Mouse (Mus musculus) embryonic facial prominence, embryonic 13.5 days (tissue): ENCODE measurements around the gene Foxp4. TPM values are rescaled to one million over a fixed set of nuclear protein-coding genes. Genes with fewer than 3 reads are reported as not detected.
A peak's percentile ranks its signal among the peaks of the same experiment; 100 is the strongest.

Experiments used
- ATAC-seq: fragments of 200-750 bp; cut with Nextera tagmentation; 2 replicates; pipeline ENCODE4 v1.8.0; 2017; ENCODE audit warnings: low read depth; ENCODE audit not compliant: insufficient number of reproducible peaks, insufficient read depth, low FRiP score, low TSS enrichment
- H3K27ac ChIP-seq: fragments of 300-500 bp; sonication (generic); 2 replicates; pipeline ENCODE4 v1.5.1; 2015; ENCODE audit warnings: moderate library complexity, mild to moderate bottlenecking, inconsistent platforms
- H3K27me3 ChIP-seq: fragments of 300-500 bp; sonication (generic); 2 replicates; pipeline ENCODE4 v1.6.1; 2015; ENCODE audit warnings: mild to moderate bottlenecking, inconsistent platforms
- H3K36me3 ChIP-seq: fragments of 300-500 bp; sonication (generic); 2 replicates; pipeline ENCODE4 v1.6.1; 2015; ENCODE audit warnings: mild to moderate bottlenecking, inconsistent platforms
- H3K4me1 ChIP-seq: fragments of 300-500 bp; sonication (generic); 2 replicates; pipeline ENCODE4 v1.6.1; 2015; ENCODE audit warnings: inconsistent platforms
- H3K4me2 ChIP-seq: fragments of 300-500 bp; sonication (generic); 2 replicates; pipeline ENCODE4 v1.6.1; 2015; ENCODE audit warnings: moderate library complexity, mild to moderate bottlenecking, inconsistent platforms
- H3K4me3 ChIP-seq: fragments of 300-500 bp; sonication (generic); 2 replicates; pipeline ENCODE4 v1.5.1; 2015; ENCODE audit warnings: mild to moderate bottlenecking, inconsistent platforms
- H3K9ac ChIP-seq: fragments of 300-500 bp; sonication (generic); 2 replicates; pipeline ENCODE4 v1.6.1; 2015; ENCODE audit warnings: mild to moderate bottlenecking, inconsistent platforms
- H3K9me3 ChIP-seq: fragments of 300-500 bp; sonication (generic); 2 replicates; pipeline ENCODE4 v1.6.1; 2016; ENCODE audit warnings: inconsistent platforms
- WGBS: fragments of 180-500 bp; shearing (Covaris S2); methylation state at CpG from one replicate; pipeline ENCODE4 v1.1.7; 2015; ENCODE audit warnings: mixed read lengths; 5-methylcytosine and 5-hydroxymethylcytosine counted together
- polyA plus RNA-seq: library from polyadenylated mRNA; unstranded; fragments of >200 nt; fragmentation: Nextera tagmentation; extraction: Ambion mirVana; gene quantifications from 2 replicates; pipeline ENCODE4 v1.2.1, GENCODE M21; 2015

Foxp4 gene
- polyA plus RNA-seq, 1 experiment from 2014 or later = 19.8 TPM

GRCm38 (mm10) chr17:47909091-47910001 is 15.1 kb downstream of the Foxp4 start:
- Histone ChIP-seq H3K9ac (peak overlapping the region; percentile 49; the same call in 1 of the 2 replicates), H3K9me3 (no peaks in the 10 kb centered on the region), H3K4me2 (peak overlapping the region; percentile 65), H3K4me3 (peak overlapping the region; percentile 36), H3K4me1 (peaks cover 48% of the 10 kb centered on the region), H3K27ac (no peak overlapping the region), H3K36me3 (no peaks in the 10 kb centered on the region), H3K27me3 (no peaks in the 10 kb centered on the region)
- no peak for ATAC-seq
- WGBS = 13% methylated on average over 51 of the region's 51 CpGs

GRCm38 (mm10) chr17:47908079-47908478 is 16.4 kb downstream of the Foxp4 start:
- Histone ChIP-seq H3K4me1 (peaks cover 54% of the 10 kb centered on the region), H3K27me3 (no peaks in the 10 kb centered on the region), H3K4me3 (no peak overlapping the region), H3K9me3 (no peaks in the 10 kb centered on the region), H3K36me3 (peaks cover 12% of the 10 kb centered on the region), H3K27ac (peak overlapping the region; percentile 39; the same call in 1 of the 2 replicates), H3K4me2 (0 out of 2 replicates have a peak overlapping the region, but pooled peaks have one; percentile 9), H3K9ac (peak overlapping the region; percentile 40; the same call in 1 of the 2 replicates)
- 92% methylated on average over 2 of the region's 2 CpGs for WGBS
- ATAC-seq = no peak

- 27% methylated on average over 9 of the region's 9 CpGs for WGBS
- Histone ChIP-seq H3K36me3 (peaks cover 19% of the 10 kb centered on the region), H3K27ac (no peak overlapping the region; the same call in 1 of the 2 replicates), H3K4me2 (peak overlapping the region; percentile 9; the same call in 1 of the 2 replicates), H3K4me3 (no peak overlapping the region), H3K9me3 (no peaks in the 10 kb centered on the region), H3K9ac (peak overlapping the region; percentile 40; the same call in 1 of the 2 replicates), H3K4me1 (peaks cover 54% of the 10 kb centered on the region), H3K27me3 (no peaks in the 10 kb centered on the region)
- ATAC-seq = no peak
These were observed 17.0 kb downstream of the Foxp4 start for GRCm38 (mm10) chr17:47907366-47907920.

- peak overlapping the region; percentile 35 for H3K4me2 ChIP-seq
- no peak overlapping the region for H3K27ac ChIP-seq
- 0 out of 2 replicates have a peak overlapping the region, but pooled peaks have one; percentile 40 for H3K9ac ChIP-seq
These were observed 20.4 kb downstream of the Foxp4 start for GRCm38 (mm10) chr17:47903846-47904680.

GRCm38 (mm10) chr17:47901782-47902181 is 22.7 kb downstream of the Foxp4 start:
- Histone ChIP-seq H3K27ac (no peak overlapping the region), H3K27me3 (no peaks in the 10 kb centered on the region), H3K4me1 (peaks cover 40% of the 10 kb centered on the region), H3K4me2 (no peak overlapping the region), H3K9ac (no peak overlapping the region), H3K4me3 (no peak overlapping the region), H3K36me3 (peaks cover 49% of the 10 kb centered on the region), H3K9me3 (no peaks in the 10 kb centered on the region)
- no peak for ATAC-seq
- 70% methylated on average over 3 of the region's 3 CpGs for WGBS

More at GRCm38 (mm10) chr17:47903846-47904680, 20.4 kb downstream of the Foxp4 start:
- Histone ChIP-seq H3K9me3 (no peaks in the 10 kb centered on the region), H3K27me3 (no peaks in the 10 kb centered on the region), H3K36me3 (peaks cover 43% of the 10 kb centered on the region), H3K4me3 (peak overlapping the region; percentile 10; the same call in 1 of the 2 replicates), H3K4me1 (peaks cover 43% of the 10 kb centered on the region)
- 29% methylated on average over 35 of the region's 35 CpGs for WGBS
- ATAC-seq = no peak

- Histone ChIP-seq H3K27ac (no peak overlapping the region), H3K4me3 (no peak overlapping the region), H3K27me3 (no peaks in the 10 kb centered on the region), H3K9ac (no peak overlapping the region), H3K4me1 (peaks cover 36% of the 10 kb centered on the region), H3K9me3 (no peaks in the 10 kb centered on the region), H3K36me3 (peaks cover 56% of the 10 kb centered on the region), H3K4me2 (no peak overlapping the region)
- no peak for ATAC-seq
- WGBS = 40% methylated on average over 6 of the region's 6 CpGs
These were observed 23.7 kb downstream of the Foxp4 start for GRCm38 (mm10) chr17:47900716-47901115.

- peaks cover 60% of the 10 kb centered on the region for H3K36me3 ChIP-seq
- H3K4me3 ChIP-seq = no peak overlapping the region
- WGBS = 19% methylated on average over 4 of the region's 4 CpGs
- no peak overlapping the region for H3K27ac ChIP-seq
- no peak overlapping the region for H3K9ac ChIP-seq
- no peaks in the 10 kb centered on the region for H3K27me3 ChIP-seq
- no peak for ATAC-seq
- H3K4me1 ChIP-seq = peaks cover 28% of the 10 kb centered on the region
- no peaks in the 10 kb centered on the region for H3K9me3 ChIP-seq
- no peak overlapping the region for H3K4me2 ChIP-seq
These were observed 25.3 kb downstream of the Foxp4 start for GRCm38 (mm10) chr17:47899156-47899555.

GRCm38 (mm10) chr17:47897956-47898752 is 26.3 kb downstream of the Foxp4 start:
- peaks cover 24% of the 10 kb centered on the region for H3K4me1 ChIP-seq
- no peak overlapping the region for H3K4me3 ChIP-seq
- peaks cover 58% of the 10 kb centered on the region for H3K36me3 ChIP-seq
- H3K27me3 ChIP-seq = no peaks in the 10 kb centered on the region
- WGBS = 14% methylated on average over 9 of the region's 9 CpGs
- peak overlapping the region; percentile 7; the same call in 1 of the 2 replicates for H3K4me2 ChIP-seq
- no peak overlapping the region for H3K9ac ChIP-seq
- H3K27ac ChIP-seq = peak overlapping the region; percentile 22; the same call in 1 of the 2 replicates
- no peaks in the 10 kb centered on the region for H3K9me3 ChIP-seq
- ATAC-seq = no peak; the same call in 1 of the 2 replicates

- ATAC-seq = no peak
- WGBS = 66% methylated on average over 7 of the region's 7 CpGs
- Histone ChIP-seq H3K27ac (peak overlapping the region; percentile 33; the same call in 1 of the 2 replicates), H3K9ac (no peak overlapping the region), H3K9me3 (no peaks in the 10 kb centered on the region), H3K4me3 (no peak overlapping the region), H3K27me3 (no peaks in the 10 kb centered on the region), H3K4me1 (peaks cover 47% of the 10 kb centered on the region), H3K36me3 (peaks cover 28% of the 10 kb centered on the region), H3K4me2 (no peak overlapping the region)
These were observed 34.7 kb downstream of the Foxp4 start for GRCm38 (mm10) chr17:47889727-47890126.

- no peak for ATAC-seq
- Histone ChIP-seq H3K4me1 (peaks cover 47% of the 10 kb centered on the region), H3K4me3 (no peak overlapping the region), H3K9me3 (no peaks in the 10 kb centered on the region), H3K9ac (no peak overlapping the region), H3K4me2 (no peak overlapping the region), H3K27me3 (no peaks in the 10 kb centered on the region), H3K27ac (peak overlapping the region; percentile 39), H3K36me3 (peaks cover 25% of the 10 kb centered on the region)
- WGBS = 46% methylated on average over 19 of the region's 19 CpGs
These were observed 35.2 kb downstream of the Foxp4 start for GRCm38 (mm10) chr17:47889267-47889666.
